Mouse (Mus musculus) retina, postnatal 1 day (tissue): ENCODE results near the gene Pex11b.
"Not testable (repeated sequence)": the region's sequence is repeated elsewhere in the genome, so short reads cannot be mapped to it uniquely, and the experiment has no call there.

Experiments
- DNase-seq: peaks from one replicate; pipeline ENCODE4 v3.0.0-alpha.2; 2012

Pex11b gene

DNA sequence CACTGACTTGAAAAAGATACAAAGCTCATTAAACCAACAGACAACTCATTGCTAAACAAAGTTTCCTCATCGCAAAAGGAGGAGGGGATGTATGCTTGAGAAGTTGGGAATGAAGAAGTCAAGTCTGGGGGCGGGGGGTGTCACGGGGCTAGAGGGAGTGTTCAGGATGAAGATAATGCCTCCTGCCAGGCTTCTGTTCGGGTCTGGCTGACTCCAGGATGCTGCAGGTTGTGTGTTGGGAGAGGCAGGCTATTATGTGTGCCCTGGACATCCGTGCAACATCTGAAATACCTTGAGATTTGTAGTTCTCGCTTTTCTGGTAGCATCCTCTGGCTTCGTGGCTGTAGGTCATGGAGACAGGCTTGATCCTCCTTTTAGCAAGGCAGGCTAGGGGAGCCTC lies 43.3 kb downstream of the Pex11b start:
- DNase-seq, result no peak

DNA sequence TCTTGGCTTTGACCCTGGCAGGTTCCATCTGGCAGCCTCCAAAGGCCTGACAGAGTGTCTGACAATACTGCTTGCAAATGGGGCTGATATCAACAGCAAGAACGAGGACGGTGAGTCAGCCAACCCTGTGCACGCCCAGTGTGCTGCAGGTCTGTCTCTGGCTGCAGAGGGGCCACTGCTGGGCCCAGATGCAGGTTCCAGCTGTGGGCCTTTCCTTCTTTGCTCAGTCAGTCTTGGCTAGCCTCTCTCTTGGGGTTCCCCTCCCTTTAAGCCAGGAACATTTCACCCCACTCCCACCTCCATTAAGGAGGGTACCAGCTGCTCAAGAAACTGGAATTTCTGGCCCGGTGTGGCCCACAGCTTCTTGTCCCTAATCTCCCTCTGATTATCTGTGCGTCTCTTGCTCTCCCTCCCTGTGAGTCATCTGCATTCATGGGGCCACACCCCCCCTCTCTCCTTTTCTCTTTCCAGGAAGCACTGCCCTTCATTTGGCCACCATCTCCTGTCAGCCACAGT lies 44.0 kb downstream of the Pex11b start:
- DNase-seq, result no peak

DNA sequence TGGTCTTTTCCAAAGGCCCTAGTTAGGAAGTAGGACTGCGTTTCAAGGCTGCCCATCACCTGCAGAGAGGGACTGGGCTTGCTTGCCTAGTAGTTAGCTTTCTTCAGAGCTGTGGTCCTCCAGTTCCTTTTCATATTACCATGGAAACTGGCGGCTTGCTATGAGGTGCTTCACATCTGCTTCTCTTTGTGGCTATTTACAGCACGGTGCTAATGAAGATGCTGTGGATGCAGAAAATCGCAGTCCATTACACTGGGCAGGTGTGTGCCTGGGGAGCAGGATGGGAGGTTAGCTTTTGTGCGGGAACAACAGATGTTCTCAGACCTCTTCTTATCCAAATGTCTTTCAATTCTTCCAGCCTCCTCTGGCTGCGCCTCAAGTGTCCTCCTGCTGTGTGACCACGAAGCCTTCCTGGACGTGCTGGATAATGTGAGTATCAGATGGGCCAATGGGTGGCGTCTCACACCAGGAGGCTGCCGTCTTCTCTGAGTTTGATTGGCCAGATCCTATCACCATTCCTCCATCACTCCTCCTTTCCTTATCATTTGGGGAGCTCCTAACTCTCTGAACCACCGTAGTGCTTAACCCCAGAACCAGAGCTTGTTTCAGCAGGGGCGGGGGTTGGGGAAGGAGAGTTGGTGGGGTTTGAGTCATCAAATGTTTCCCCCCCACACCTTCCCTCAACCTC lies 45.2 kb downstream of the Pex11b start:
- DNase-seq, result no peak

DNA sequence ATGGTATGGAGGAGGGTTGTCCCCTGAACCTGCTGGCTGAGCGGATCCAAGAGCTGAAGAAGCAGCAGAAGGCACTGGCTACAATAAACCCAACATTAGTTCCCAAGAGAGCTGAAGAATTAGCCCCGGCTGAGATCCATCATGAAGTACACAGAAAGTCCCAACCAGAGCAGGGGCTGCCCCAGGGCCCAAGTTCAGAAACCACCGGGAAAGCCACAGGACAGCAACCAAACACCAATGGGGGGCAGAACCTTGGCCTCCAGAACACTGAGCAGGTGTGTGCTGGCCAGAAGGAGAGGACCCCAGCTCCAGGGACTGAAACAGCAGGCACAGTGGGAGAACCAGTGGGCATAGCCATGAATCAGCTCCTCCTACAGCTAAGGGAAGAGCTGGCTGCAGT lies 48.3 kb downstream of the Pex11b start:
- DNase-seq, result no peak

DNA sequence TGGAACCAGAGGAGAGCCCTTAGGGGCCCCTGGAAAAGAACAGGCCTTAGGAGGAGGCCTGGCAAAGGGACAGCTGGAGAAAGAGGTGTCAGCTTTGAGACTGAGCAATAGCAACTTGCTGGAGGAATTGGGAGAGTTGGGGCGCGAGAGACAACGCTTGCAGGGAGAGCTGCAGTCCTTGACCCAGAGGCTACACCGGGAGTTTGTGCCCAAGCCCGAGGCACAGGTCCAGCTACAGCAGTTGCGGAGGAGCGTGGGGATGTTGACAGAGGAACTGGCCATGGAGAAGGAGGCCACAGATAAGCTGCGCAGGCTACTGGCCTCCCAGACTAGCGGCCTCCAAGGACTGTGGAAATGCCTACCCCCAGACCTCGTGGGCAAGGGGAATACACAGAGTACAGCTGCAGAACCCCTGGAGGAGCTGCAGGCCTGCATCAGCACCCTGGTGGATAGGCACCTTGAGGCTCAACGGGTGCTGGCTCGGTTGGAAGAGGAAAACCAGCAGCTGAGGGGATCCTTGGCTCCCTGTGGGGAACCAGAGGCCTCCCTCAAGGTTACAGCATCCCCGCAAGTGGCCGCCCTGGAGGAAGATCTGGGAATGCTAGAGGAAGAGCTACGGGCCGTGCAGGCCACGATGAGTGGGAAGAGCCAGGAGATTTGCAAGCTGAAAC lies 49.1 kb downstream of the Pex11b start:
- no peak for DNase-seq

DNA sequence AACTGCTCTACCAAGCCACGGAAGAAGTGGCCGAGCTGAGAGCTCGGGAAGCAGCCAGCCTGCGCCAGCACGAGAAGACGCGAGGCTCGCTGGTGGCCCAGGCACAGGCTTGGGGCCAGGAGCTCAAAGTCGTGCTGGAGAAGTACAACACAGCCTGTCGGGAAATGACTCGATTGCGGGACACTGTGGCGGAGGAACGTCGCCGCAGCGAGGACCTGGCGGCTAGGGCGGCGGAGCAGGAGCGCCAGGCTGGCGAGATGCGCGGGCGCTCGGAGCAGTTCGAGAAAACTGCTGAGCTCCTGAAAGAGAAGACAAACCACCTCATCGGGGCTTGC lies 49.6 kb downstream of the Pex11b start:
- no peak for DNase-seq

DNA sequence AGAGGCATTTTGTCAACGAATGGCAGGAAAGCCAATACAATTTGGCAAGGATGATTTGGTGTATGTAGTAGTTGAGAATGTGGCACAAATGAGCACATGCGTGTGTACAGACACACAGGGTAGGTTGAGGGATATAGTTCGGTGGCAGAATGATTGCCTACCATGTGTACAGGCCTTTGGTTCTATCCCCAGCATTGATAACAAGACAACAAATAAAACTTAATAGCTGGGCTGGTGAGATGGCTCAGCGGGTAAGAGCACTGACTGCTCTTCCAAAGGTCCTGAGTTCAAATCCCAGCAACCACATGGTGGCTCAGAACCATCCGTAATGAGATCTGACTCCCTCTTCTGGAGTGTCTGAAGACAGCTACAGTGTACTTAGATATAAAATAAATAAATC lies 50.9 kb downstream of the Pex11b start:
- DNase-seq, result not testable (repeated sequence)

DNA sequence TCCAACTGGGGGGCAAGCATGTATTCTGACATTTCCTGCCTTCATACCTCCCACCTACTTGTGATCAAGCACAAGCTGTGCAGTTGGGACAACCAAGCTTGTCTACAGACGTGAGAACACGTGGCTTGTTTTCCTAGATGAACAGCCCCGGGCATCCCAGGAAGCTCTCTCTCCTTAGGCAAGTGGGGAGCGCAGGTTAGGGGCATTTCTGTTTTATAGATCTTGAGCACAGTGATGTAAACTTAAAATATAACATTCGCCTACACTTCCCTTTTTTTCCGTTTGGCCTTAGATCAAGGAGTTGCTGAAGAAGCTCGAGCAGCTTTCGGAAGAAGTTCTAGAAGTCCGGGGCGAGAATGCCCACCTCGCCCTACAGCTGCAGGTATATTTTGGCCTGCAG lies 53.7 kb downstream of the Pex11b start:
- DNase-seq, result no peak

DNA sequence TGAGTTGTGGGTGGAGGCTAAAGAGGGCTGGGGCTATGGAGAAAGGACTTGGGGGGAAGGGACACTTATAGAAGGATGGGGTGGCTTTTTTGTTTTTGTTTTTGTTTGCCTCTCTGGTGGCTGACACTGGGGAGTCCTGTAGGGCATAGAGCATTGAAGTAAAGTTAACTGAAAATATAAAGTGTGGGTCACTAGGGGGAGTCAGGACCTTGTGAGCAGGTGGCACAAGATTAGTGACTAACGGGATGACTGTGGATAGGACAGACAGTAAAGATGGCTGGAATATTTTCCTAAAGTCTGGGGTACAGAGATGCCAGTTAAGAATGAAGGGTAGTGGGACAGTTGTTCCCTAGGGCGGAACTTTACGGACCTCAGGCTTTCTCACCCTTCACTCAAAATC lies 55.1 kb downstream of the Pex11b start:
- no peak for DNase-seq

DNA sequence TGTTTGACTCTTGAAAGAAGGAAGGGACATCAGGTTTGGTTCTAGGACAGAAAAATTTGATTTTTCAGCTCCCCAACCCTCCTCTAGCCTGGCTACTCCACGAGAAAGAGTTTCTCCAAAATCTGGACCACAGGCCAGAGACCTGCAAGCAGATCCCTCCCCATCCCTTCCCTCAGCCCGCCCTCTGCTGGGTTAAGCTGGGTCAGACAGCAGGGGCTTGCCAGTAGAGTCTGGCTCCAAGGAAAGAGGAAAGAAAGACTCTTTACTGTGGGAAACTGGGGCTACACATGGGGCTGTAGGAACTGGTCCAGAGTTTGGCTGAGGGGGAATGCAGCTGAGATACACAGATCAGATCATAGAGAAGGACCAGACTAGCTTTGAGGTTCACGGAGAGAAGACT lies 57.3 kb downstream of the Pex11b start:
- DNase-seq, result no peak

DNA sequence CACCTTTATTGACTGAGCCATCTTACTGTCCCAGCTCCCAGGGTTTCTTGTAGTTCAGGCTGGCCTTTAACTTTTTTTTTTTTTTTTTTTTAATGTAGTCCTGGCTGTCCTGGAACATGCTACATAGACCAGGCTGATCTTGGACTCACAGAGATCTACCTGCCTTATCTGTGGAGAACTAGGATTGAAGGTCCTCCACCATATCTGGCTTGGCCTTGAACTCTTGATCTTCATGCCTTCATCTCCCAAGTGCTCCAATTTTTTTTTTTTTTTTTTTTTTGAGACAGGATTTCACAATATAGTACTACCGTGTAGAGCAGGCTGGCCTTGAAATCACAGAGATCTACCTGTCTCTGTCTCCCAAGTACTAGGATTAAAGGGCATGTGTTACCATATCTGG lies 58.4 kb downstream of the Pex11b start:
- DNase-seq, result no peak
